Mouse (Mus musculus) liver, postnatal 0 days (tissue): ENCODE data around the gene Gm47791. TPM values are rescaled to one million over a fixed set of nuclear protein-coding genes. Genes with fewer than 3 reads are reported as not detected.

Experiments used
- ATAC-seq: fragments of 200-750 bp; cut with Nextera tagmentation; 2 replicates; pipeline ENCODE4 v1.8.0; 2017; ENCODE audit warnings: mild to moderate bottlenecking, moderate library complexity
- DNase-seq: peaks from one replicate; pipeline ENCODE4 v3.0.0-alpha.2; 2016
- H3K27ac ChIP-seq: fragments of 300-500 bp; sonication (generic); 2 replicates; pipeline ENCODE4 v1.5.1; 2014; ENCODE audit warnings: antibody characterized with exemption, moderate library complexity, mild to moderate bottlenecking, low read depth
- H3K27me3 ChIP-seq: fragments of 300-500 bp; sonication (generic); 2 replicates; pipeline ENCODE4 v1.6.1; 2014; ENCODE audit warnings: low read length, control low read depth, mixed read lengths; ENCODE audit not compliant: insufficient read depth
- H3K36me3 ChIP-seq: fragments of 300-500 bp; sonication (generic); replicated peaks from 2 replicates; pipeline ENCODE4 v1.6.1; 2014; ENCODE audit warnings: mild to moderate bottlenecking, control low read depth, low read length, moderate library complexity, mixed read lengths; ENCODE audit not compliant: insufficient read depth
- H3K4me1 ChIP-seq: fragments of 300-500 bp; sonication (generic); 2 replicates; pipeline ENCODE4 v1.6.1; 2014; ENCODE audit warnings: antibody characterized with exemption, mild to moderate bottlenecking, control low read depth; ENCODE audit not compliant: insufficient read depth
- H3K4me2 ChIP-seq: fragments of 300-500 bp; sonication (generic); 2 replicates; pipeline ENCODE4 v1.6.1; 2014; ENCODE audit warnings: low read depth, mild to moderate bottlenecking, low read length, moderate library complexity, mixed read lengths
- H3K4me3 ChIP-seq: fragments of 300-500 bp; sonication (generic); 2 replicates; pipeline ENCODE4 v1.5.1; 2014; ENCODE audit warnings: low read depth, low read length
- H3K9ac ChIP-seq: fragments of 300-500 bp; sonication (generic); replicated peaks from 2 replicates; pipeline ENCODE4 v1.6.1; 2014; ENCODE audit warnings: mild to moderate bottlenecking, moderate library complexity
- H3K9me3 ChIP-seq: fragments of 300-500 bp; sonication (generic); 2 replicates; pipeline ENCODE4 v1.6.1; 2016; ENCODE audit warnings: mild to moderate bottlenecking, control low read depth, low read length, mixed read lengths
- CTCF ChIP-seq: sonication (generic); IDR thresholded peaks from 2 replicates; pipeline ENCODE4 v1.5.1; 2016; ENCODE audit warnings: antibody characterized with exemption, low read depth
- EP300 ChIP-seq: IDR thresholded peaks from 2 replicates; pipeline ENCODE4 v1.6.1; 2016; ENCODE audit warnings: antibody characterized with exemption, low read depth, mild to moderate bottlenecking
- WGBS: fragments of 180-500 bp; shearing (Covaris S2); extraction: QIAGEN DNeasy Blood & Tissue Kit; methylation state at CpG from one replicate; pipeline ENCODE4 v1.1.7; 2014; ENCODE audit not compliant: insufficient replicate concordance; 5-methylcytosine and 5-hydroxymethylcytosine counted together
- polyA plus RNA-seq: library from polyadenylated mRNA; unstranded; fragments of >200 nt; fragmentation: Nextera tagmentation; extraction: Ambion mirVana; gene quantifications from 2 replicates; pipeline ENCODE4 v1.2.1, GENCODE M21; 2015

Gm47791 gene
- polyA plus RNA-seq, 1 experiment from 2014 or later: not detected

- 44% methylated on average over 4 of the region's 4 CpGs for WGBS
- no peaks in the 10 kb centered on the region for H3K9me3 ChIP-seq
- no peak overlapping the region for H3K4me2 ChIP-seq
- no peak overlapping the region for H3K9ac ChIP-seq
- no peaks in the 10 kb centered on the region for H3K36me3 ChIP-seq
- ATAC-seq: peak; percentile 40; the same call in 1 of the 2 replicates
- peak overlapping the region; percentile 64 for H3K27ac ChIP-seq
- TF ChIP-seq CTCF (no peak), EP300 (peak; percentile 24; the same call in 1 of the 2 replicates)
- no peaks in the 10 kb centered on the region for H3K27me3 ChIP-seq
- DNase-seq: peak; percentile 17
- peaks cover 12% of the 10 kb centered on the region for H3K4me1 ChIP-seq
- no peak overlapping the region for H3K4me3 ChIP-seq
Observed at GRCm38 (mm10) chr1:82798922-82799321, 27.9 kb upstream of the Gm47791 start.

- Histone ChIP-seq H3K4me1 (peaks cover 12% of the 10 kb centered on the region), H3K36me3 (no peaks in the 10 kb centered on the region), H3K4me2 (no peak overlapping the region), H3K27me3 (no peaks in the 10 kb centered on the region), H3K4me3 (no peak overlapping the region), H3K27ac (peak overlapping the region; percentile 64), H3K9me3 (no peaks in the 10 kb centered on the region), H3K9ac (no peak overlapping the region)
- TF ChIP-seq CTCF (no peak), EP300 (peak; percentile 66)
- ATAC-seq (peak; percentile 66), DNase-seq (no peak)
- WGBS: 27% methylated on average over 5 of the region's 5 CpGs
Observed at GRCm38 (mm10) chr1:82798304-82798703, 27.3 kb upstream of the Gm47791 start.

GRCm38 (mm10) chr1:82797088-82797487, 26.0 kb upstream of the Gm47791 start:
- H3K9me3 ChIP-seq: no peaks in the 10 kb centered on the region
- no peak overlapping the region for H3K9ac ChIP-seq
- WGBS: 56% methylated on average over 4 of the region's 4 CpGs
- TF ChIP-seq CTCF: no peak
- TF ChIP-seq EP300: no peak
- H3K4me3 ChIP-seq: no peak overlapping the region
- ATAC-seq (peak; percentile 48; the same call in 1 of the 2 replicates), DNase-seq (no peak)
- peaks cover 12% of the 10 kb centered on the region for H3K4me1 ChIP-seq
- H3K36me3 ChIP-seq: no peaks in the 10 kb centered on the region
- peak overlapping the region; percentile 29; the same call in 1 of the 2 replicates for H3K27ac ChIP-seq
- no peaks in the 10 kb centered on the region for H3K27me3 ChIP-seq
- H3K4me2 ChIP-seq: no peak overlapping the region

GRCm38 (mm10) chr1:82795702-82796443, 24.8 kb upstream of the Gm47791 start:
- no peak overlapping the region for H3K4me2 ChIP-seq
- H3K9me3 ChIP-seq: no peaks in the 10 kb centered on the region
- no peak overlapping the region for H3K4me3 ChIP-seq
- H3K4me1 ChIP-seq: peaks cover 12% of the 10 kb centered on the region
- no peak for TF ChIP-seq CTCF
- TF ChIP-seq EP300: no peak
- H3K27ac ChIP-seq: peak overlapping the region; percentile 48; the same call in 1 of the 2 replicates
- H3K36me3 ChIP-seq: no peaks in the 10 kb centered on the region
- 37% methylated on average over 18 of the region's 18 CpGs for WGBS
- H3K9ac ChIP-seq: no peak overlapping the region
- no peaks in the 10 kb centered on the region for H3K27me3 ChIP-seq
- DNase-seq: peak; percentile 32
- no peak for ATAC-seq

- TF ChIP-seq EP300: no peak
- Histone ChIP-seq H3K4me1 (peaks cover 12% of the 10 kb centered on the region), H3K36me3 (no peaks in the 10 kb centered on the region), H3K9ac (no peak overlapping the region), H3K27ac (no peak overlapping the region), H3K27me3 (no peaks in the 10 kb centered on the region), H3K4me2 (no peak overlapping the region), H3K9me3 (no peaks in the 10 kb centered on the region), H3K4me3 (no peak overlapping the region)
- WGBS: 75% methylated on average over 2 of the region's 2 CpGs
- DNase-seq (no peak), ATAC-seq (no peak)
Observed at GRCm38 (mm10) chr1:82795211-82795610, 24.2 kb upstream of the Gm47791 start.

- Histone ChIP-seq H3K4me1 (peaks cover 12% of the 10 kb centered on the region), H3K9me3 (no peaks in the 10 kb centered on the region), H3K4me2 (no peak overlapping the region), H3K9ac (no peak overlapping the region), H3K27me3 (no peaks in the 10 kb centered on the region), H3K36me3 (no peaks in the 10 kb centered on the region), H3K27ac (no peak overlapping the region), H3K4me3 (no peak overlapping the region)
- TF ChIP-seq CTCF: no peak
- TF ChIP-seq EP300: no peak
- no peak for ATAC-seq
- 77% methylated on average over 4 of the region's 4 CpGs for WGBS
- DNase-seq: no peak
Observed at GRCm38 (mm10) chr1:82793986-82794385, 22.9 kb upstream of the Gm47791 start.
